Mouse (Mus musculus): ENCODE data around the gene Gm45785.

Gene Gm45785

DNA sequence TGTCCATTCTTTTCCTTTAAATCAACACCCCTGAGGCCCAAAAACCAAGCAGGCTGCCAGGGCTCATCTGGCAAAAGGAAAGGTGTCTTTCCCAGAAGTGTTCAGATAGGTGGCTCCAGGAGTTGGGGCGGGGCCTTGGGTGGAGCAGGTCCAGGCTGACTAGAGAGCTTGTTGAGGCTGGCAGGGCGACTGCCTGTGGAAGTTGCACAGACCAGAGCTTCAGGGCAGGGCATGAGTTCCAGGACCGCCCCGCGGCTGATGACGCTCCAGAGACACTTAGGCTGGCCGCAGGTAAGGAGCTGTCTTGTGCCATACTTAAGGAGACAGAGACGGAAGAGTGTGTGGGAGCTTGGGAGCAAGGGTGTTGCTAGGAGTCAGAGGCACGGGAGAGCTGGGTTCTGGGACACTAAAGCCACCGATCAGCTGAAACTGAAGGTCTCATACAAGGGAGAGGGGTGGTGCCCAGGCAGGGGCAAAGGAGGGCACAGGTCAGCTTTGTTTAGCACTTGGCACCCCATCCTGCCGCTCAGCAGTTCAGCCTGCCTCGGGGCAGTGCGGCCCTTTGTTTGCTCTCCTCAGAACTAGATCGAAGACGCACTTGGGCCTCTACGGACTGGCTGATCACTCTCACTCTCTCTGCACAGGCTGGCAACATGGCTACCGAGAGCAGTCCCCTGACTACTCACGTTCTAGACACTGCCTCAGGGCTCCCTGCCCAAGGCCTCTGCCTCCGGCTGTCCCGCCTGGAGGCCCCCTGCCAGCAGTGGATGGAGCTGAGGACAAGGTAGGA, 21.0 kb downstream of the Gm45785 start, which contains the start of gene Urah:
Gene Urah (plus strand): TSS at position 51 of the 790 bp plus-strand sequence.
- no peak for DNase-seq (ENCODE audit: low read depth in 2 of 2, low spot score in 2 of 2)

DNA sequence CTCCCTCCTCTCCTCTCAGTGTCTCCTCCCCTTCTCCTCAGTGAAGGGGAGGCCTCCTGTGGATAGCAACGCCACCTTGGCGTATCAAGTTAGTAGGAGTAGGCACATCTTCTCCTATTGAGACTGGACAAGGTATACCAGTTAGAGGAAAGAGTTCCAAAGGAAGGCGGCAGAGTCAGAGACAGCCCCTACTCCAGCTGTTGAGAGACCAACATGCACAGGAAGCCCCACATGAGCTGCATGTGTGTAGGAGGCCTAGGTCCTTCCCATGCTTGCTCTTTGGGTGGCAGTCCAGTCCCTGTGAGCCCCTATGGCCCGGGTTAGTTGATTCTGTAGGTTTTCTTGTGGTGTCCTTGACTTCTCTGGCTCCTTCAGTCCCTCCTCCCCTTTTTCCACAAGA, 22.8 kb downstream of the Gm45785 start:
- no peak for DNase-seq (ENCODE audit: low read depth in 2 of 2, low spot score in 2 of 2)

DNA sequence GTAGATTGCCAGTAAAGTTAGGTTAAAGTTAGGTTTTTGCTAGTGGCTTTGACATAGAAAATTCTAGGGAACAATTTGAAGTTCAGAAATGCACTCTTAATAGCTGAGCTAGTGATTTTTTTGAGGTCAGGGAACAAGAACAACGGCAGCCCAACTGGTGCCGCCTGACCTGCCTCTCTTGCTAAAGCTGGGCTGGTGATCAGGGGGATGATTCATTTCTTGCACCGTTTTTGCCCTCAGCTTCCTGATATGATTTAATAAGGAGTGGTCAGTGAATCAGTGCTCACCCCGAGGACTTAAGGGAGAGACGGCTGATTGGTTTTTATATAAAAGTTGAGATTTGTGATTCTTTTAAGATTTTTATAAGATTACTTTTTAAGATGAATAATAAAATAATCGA, 24.7 kb downstream of the Gm45785 start:
- no peak for DNase-seq (ENCODE audit: low read depth in 2 of 2, low spot score in 2 of 2)

DNA sequence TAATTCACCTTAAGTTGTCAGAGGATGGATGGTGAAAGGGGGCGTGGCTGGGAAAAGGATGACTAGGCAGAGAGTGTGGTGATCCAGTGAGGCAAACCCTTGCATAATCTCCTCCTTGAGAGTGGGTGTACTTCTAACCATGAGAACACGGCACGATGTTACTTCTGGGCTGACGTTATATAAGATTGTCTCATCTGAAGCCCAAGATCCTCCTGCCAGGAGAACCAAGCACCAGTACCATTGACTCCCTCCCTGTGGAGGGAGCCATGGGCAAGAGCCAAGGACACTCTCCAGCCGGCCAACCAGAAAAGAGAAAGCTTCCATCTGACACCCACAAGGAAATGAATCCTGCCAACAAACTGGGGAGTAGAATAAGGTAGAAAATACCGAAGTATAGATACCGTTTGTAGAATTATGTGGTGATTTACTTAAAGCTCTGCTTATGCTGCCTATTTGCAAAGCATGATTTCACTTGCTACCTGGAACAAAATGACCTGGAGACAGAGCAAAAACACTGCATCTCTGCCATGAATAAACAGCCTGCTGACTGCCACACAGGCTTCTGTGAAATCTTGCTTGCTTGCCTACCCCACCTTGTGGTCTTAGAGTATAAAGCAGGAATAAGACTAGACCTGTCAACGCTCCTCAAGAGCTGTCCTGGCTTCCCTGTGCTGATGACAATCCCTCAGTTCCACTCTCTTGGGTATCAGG, 27.8 kb downstream of the Gm45785 start:
- no peak for DNase-seq (ENCODE audit: low read depth in 2 of 2, low spot score in 2 of 2)

DNA sequence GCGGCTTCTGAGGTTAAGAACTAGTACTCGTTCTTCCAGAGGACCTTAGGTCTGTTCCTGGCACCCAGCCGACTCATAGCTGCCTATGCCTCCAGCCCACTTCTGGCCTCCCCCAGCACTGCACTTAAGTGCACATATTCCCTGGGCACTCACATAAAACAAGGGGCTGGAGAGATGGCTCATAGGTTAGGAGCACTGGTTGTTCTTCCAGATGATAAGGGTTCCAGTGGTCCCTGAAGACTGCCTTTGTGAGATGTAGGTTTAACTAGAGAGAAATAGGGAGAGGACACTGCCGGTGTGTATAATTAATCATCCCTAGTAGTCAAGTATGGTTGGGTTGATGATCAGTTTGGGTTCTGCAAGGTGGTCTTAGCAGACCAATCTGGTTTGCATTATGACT, 33.4 kb downstream of the Gm45785 start:
- DNase-seq (ENCODE audit: low read depth in 2 of 2, low spot score in 2 of 2), result no peak

DNA sequence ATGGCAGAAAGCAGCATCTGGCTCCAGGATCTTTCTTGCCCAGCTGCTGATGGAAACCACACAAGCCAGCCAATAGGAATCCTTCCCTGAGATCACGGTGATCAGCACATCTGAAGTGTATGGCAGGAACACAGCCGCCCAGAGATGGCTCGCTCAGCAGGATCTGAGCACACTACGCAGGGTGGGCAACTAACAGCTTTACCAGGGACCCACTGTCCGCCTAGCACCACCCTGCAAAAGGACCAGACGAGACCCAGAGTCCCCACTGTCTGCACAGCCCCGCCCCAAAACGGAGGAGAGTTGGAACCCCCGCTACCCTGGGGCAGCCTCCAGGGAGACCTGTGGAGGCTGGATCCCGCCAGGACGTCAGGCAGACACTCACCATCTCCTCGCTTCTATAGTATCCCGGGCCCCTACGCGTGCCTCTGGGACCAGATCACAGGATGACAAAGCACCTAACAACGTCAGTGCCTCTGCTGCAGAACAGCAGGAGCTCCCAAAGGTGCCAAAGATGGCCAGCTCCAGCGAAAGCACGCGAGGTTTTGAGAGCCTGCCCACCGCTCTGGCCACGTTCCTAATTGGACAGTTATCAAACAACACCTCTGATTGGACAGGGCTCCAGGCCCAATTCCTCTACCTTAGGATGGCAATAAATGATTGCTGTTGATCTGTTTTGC, 34.3 kb downstream of the Gm45785 start, which contains the start of gene Zfp941:
Gene Zfp941 (minus strand): TSS at position 526 of the 677 bp plus-strand sequence.
- DNase-seq (ENCODE audit: low read depth in 2 of 2, low spot score in 2 of 2), result no peak

DNA sequence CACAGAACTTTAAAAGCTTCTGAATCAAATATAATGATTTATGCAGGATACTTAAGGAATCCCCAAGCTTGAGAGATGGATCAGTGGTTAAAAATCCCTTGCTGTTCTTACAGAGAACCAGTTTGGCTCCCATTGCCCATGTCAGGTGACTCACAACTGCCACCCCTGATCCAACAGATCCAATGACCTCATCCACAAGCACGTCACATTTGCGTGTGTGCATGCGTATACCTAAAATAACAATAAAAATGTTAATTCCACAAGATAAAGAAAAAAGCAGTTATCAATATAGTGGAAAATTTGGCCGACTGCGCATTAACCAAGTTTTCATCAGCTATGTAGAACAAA, 34.9 kb downstream of the Gm45785 start:
- DNase-seq (ENCODE audit: low read depth in 2 of 2, low spot score in 2 of 2), result no peak

DNA sequence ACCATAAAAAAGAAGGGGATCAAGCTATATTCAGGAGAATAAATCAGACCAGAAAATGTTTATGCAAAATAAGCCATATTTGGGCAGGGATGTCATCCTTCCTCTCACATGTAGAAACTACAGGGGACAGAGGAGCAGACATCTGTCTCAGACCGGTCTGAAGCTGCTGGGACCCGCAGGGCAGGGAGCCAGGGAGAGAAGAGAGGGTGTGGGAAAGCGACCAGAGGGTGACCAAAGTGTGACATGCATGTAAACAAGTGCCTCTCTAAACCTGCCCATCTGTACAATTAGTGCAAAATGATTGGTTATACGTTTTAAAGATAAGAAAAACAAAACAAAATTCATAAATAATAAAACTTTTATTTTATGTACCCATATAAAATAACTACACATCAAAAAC, 36.0 kb downstream of the Gm45785 start:
- DNase-seq (ENCODE audit: low read depth in 2 of 2, low spot score in 2 of 2), result no peak

DNA sequence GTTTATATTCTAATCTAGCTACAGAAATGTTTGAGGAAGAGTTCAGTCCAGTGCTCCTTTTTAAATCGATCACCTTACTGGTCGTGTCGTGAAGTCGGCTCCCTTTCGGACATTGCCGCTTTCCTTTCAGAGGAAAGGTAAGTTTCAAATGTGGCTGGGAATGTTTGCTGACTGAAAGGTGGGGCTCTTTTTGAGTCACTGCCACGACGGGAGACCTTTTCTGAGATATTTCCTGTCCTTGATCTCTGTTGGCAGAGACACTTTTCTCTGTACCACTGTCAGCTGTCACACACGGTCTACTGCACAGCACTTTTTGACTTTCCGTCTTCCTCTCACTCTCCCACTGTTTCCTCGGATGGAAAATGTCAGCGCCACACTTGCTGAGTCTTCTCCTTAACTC, 43.3 kb downstream of the Gm45785 start:
- no peak for DNase-seq (ENCODE audit: low read depth in 2 of 2, low spot score in 2 of 2)

DNA sequence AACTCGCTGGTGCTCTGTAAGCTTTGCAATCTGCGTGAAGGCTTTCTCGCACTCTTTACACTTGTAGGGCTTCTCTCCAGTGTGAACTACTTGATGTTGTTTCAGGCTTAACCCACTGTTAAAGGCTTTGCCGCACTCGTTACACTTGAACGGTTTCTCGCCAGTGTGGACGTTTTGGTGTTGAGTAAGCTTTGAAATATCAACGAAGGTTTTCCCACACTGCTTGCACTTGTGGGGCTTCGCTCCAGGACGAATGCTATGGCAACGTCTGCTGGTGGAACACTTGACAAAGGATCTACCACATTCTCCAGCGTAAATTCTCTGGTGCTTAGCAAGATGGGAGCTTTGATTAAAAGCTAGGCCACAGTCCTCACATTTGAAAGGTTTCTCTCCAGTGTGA, 44.4 kb downstream of the Gm45785 start:
- no peak for DNase-seq (ENCODE audit: low read depth in 2 of 2, low spot score in 2 of 2)

DNA sequence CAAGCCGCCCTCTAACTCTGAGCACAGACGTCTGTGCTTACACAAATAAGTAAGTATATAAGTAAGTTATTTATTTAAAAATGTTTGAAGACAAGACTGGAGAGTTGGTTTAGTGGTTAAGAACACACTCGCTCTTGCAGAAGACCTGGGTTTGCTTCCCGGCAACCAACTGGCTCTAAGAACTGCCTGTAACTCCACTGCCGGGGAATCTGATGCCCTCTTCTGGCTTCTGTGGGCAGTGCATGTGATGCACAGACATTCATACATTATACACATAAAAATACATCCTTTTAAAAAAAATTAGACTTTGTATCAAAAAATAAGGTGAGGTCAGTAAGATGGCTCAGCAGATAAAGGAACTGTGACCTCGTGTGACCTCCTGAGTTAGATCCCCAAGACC, 45.6 kb downstream of the Gm45785 start:
- DNase-seq (ENCODE audit: low read depth in 2 of 2, low spot score in 2 of 2), result no peak

DNA sequence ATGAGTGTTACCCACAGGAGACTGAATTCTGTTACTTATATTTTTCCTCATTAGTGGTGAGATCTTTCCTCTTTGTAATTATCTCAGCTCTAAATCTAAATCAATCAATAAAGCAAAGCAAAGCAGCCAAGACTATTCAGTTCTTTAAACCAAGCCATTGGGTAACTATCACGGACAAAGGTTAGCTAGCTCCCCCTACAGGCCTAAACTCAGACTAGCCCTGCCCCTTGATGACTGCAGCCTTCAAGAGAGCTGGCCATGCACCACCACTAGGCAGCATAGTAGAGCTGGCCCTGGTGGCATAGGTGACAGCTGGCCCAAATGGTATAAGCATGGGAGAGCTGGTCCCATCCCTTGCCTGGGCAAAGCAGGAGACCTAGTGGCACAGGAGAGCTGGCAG, 50.4 kb downstream of the Gm45785 start:
- DNase-seq (ENCODE audit: low read depth in 2 of 2, low spot score in 2 of 2), result peak in 1 of 2 experiments; percentile 31

DNA sequence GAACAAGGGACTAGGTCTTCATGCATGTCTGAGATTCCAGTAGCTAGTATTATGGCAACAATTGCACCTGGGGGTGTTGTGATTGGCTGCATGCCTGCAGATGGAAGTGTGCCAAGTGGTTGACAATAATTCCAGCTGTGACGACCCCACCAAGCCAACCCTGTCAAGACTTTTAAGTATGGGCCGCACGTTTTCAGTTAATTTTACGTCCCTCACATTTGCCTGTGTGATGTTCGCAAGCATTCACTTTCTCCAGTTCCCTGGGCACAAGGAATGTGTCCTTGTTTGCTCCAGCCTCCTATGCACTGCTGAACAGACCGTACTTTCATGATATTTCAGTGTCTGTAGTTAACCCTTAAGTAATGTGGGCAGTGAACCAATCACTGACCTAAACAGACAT, 53.5 kb downstream of the Gm45785 start:
- no peak for DNase-seq (ENCODE audit: low read depth in 2 of 2, low spot score in 2 of 2)

DNA sequence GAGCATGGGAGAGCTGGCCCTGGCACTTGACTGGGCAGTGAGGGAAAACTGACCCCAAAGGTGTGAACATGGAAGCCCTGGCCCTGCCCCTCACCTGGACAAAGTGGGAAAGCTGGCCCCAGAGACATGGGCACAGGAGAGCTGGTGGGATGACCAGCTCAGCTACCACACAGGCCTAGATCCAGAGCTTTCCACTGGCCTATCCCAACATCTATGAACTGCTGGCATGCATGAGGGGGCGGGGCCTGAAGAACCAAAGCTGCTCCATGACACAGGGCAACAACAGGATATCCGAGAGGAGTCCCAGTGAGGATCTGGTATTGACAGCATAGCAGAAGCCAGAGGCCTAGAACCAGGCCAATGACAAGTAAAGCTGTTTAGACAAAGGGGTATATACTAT, 57.9 kb downstream of the Gm45785 start:
- no peak for DNase-seq (ENCODE audit: low read depth in 2 of 2, low spot score in 2 of 2)

DNA sequence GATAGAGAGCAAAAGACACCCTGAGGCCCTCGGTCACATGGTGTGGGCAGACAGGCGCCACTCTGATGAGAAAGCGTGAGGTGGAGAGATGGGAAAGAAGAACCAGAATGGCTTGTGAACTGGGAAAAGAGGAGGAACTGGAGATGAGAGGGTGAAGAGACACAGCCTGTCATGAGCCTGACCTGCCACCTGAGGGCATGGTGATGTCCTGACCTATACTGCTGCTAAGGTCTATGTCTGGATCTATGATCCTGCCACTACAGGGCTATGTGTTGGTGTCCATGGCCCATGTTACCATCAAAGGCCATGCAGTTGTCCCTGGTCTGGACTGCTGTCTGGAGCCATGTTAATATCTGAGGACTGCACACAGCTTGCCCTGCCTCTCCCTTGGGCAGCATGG, 58.5 kb downstream of the Gm45785 start:
- no peak for DNase-seq (ENCODE audit: low read depth in 2 of 2, low spot score in 2 of 2)

DNA sequence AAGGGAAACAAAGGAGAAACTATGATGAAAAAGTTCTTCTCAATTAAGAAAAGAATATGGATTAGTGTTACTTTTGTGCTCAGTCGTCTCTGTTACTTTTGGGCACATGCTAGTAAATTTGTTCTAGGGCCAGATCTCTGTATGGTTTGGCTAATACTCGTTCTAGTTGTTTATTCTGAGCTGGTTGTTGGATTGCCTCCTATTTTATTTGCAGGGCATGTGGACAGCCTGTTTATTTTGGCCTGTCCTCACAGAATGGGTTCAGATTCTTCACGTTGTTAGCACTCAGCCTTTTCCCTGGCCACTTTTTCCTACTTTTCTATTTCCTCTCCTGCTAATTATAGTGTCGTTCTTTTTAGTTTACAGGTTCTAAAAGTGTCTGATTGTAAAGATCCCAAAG, 62.6 kb downstream of the Gm45785 start:
- DNase-seq (ENCODE audit: low read depth in 2 of 2, low spot score in 2 of 2), result no peak

DNA sequence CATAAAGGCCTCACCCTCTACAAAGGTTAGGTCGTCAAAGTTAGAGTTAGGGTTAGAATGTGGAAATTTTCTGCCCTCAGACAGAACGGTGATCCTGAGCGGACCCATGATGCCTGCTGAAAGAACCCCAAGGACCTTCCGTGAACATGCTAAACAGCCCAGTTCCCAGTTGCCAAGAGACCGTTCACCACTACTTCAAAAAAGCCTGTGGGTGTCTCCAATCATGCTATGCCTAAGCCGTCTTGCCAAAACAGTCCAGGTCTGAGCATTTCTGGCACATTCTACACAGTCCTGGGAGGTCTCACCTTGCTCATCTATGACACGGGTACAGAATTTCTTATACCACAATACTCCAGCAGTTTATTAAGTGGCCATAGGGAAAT, 68.1 kb downstream of the Gm45785 start:
- no peak for DNase-seq (ENCODE audit: low read depth in 2 of 2, low spot score in 2 of 2)

DNA sequence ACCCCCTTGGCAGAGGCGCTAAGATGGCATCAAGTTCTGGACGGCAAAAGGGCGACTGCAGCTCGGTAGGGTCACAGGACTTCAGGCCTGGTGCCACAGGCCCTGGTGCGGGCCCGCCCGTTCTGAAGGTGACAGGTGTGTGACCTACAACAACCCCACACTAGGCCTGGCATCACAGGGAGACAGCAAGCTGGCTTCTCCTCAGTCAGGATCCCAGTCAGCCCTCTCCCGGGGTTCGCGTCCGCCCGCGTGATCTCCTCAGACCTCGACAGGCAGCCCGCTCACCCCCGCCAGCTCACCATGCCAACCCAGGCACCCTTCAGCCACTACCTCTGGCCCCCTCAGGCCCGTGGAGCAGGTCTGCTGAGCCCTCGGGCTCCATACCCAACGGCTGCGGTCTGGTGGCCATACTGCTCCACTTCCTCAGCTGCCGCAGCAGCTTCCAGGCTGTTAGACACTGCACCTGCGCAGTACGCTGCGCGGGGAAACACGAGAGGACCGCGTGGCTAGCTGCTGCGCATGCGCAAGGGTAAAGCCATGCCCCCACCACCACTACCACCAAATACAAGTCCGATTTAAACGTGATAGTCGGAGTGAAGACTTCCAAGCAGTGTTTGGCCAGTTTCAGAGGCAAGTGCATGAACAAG, 68.6 kb downstream of the Gm45785 start, which contains the start of gene Syce1:
Gene Syce1 (minus strand): TSS at position 447 of the 647 bp plus-strand sequence.
- DNase-seq (ENCODE audit: low read depth in 2 of 2, low spot score in 2 of 2), result no peak

DNA sequence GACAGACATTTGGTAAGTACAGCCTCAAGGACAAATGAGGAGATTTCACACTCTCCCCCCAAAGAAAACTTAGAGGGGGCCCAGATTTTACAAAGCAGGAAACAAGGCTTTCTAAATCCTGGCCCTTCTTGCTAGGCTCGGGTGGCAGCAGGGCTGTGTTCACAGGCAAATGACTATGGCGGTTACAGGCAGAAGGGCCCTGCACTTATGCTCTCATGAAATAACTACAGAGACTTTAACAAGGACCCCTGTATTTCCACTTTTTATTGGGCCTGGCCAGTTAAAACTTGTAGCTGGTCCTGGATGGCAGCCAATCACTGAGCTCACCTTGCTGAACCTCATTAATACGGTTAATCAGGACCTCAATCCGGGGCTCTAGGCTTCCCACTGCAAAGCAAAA, 75.6 kb downstream of the Gm45785 start:
- DNase-seq (ENCODE audit: low read depth in 2 of 2, low spot score in 2 of 2), result no peak

Measured in CD8-positive naive resting alpha-beta T cell, adult 2 months (primary cell).